Mouse (Mus musculus) mouse embryonic stem cell (cell line): ENCODE results near the gene Dazap2.

Experiments used
- in situ Hi-C, 2 experiments: fragments of 300-500 bp; cut with MboI; formaldehyde crosslinking; loops; 1 replicate in 1 of 2; 3 replicates in 1 of 2; pipeline ENCODE4 v1.14.3; 2019 to 2020; ENCODE audit warnings: low sequenced_read_pairs in 2 of 2, low pct_unique_long_range_greater_than_20kb in 1 of 2, mixed read lengths in 1 of 2; ENCODE audit not compliant: unreplicated experiment in 1 of 2

The Dazap2 gene

GRCm38 (mm10) chr15:100666219-100666696, 51.1 kb downstream of the Dazap2 start:
- in situ Hi-C loops: no loop called here

- in situ Hi-C loops: no loop called here
These were observed 51.7 kb downstream of the Dazap2 start for GRCm38 (mm10) chr15:100666851-100667250.

- in situ Hi-C loops: no loop called here
These were observed 52.3 kb downstream of the Dazap2 start for GRCm38 (mm10) chr15:100667420-100667819.

- in situ Hi-C loops: no loop called here
These were observed 52.9 kb downstream of the Dazap2 start for GRCm38 (mm10) chr15:100667871-100668545.

- in situ Hi-C loops: no loop called here
These were observed 54.2 kb downstream of the Dazap2 start, which contains the start of gene Bin2 for GRCm38 (mm10) chr15:100669337-100669736. Bin2 (minus strand) TSS chr15:100669553.

GRCm38 (mm10) chr15:100670004-100670403, 54.9 kb downstream of the Dazap2 start:
- in situ Hi-C loops: no loop called here
